Mouse (Mus musculus): ENCODE results near the gene Rpl23. TPM values are rescaled to one million over a fixed set of nuclear protein-coding genes. Genes with fewer than 3 reads are reported as not detected.

Rpl23 gene
- polyA plus RNA-seq, 1 experiment from 2014 or later: 632 TPM

DNA sequence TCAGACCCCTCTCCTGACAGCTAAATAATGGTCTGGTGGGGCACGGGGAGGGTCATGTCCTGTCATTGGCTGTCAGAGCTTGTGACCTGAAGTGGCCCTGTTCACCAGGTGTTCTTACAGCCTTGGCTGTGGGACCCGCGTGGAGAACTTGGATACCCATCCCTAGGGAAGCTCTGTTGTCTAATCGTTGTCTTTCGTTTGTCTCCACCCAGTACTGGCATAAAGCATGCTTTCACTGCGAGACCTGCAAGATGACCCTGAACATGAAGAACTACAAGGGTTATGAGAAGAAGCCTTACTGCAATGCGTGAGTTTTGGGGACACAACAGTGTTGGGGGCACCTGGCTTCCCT is 24.4 kb upstream of the Rpl23 start:
- Histone ChIP-seq H3K4me2 (peak overlapping the region; percentile 62), H3K4me1 (peaks cover 87% of the 10 kb centered on the region), H3K36me3 (peaks cover 36% of the 10 kb centered on the region), H3K9me3 (no peaks in the 10 kb centered on the region), H3K9ac (no peak overlapping the region), H3K27me3 (no peaks in the 10 kb centered on the region), H3K4me3 (no peak overlapping the region), H3K27ac (0 out of 2 replicates have a peak overlapping the region, but pooled peaks have one; percentile 93)
- WGBS: 68% methylated on average over 7 of the region's 7 CpGs
- no peak for ATAC-seq (ENCODE audit: insufficient number of reproducible peaks, insufficient read depth, low FRiP score, low TSS enrichment, low read depth)

DNA sequence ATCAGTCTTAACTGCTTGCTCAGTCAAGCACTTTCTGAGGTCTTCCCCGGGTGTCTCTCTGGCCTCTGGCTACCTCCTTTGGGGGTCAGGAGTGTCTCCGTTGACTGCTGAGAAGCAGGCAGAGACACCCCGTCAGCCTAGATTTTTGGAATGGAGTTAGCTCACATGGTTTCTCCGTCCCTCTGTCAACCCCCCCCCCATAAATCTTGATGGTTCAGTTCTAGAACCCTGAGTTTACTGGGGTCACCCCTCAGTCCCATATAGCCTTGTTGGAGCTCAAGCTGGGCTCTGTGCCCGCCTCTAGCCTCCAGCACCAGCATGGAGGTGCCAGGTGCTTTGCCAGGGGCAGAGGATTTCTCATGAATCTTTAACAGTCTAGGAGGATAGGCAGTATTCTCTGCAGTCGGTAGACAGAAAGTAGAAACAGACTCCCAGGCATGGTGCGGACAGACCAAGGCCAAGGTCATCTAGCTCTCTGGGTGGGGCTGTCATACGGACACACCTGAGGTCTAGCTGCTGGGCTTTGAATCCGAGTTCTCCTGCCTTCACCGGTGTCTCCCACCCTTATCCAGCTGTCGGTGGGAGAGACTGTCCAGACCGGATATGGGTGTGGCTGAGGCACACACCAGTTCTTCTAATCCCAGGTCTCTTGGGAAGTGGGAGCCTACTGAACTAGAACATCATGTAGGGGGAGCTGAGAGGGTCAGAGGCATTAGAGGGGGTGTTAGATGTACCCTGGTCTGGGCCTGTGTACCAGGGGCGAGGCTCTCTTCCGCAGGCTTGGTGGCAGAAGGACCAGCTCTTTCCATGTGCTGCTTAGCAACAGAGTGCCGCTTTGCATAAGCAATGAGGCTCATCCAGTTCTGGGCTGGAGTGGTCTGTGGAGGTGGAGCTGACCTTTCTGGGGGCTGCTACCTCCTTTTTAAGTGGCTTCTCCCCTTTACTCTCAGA is 23.7 kb upstream of the Rpl23 start:
- Histone ChIP-seq H3K4me3 (peak overlapping the region; percentile 33), H3K36me3 (peaks cover 36% of the 10 kb centered on the region), H3K27ac (peak overlapping the region; percentile 93), H3K9ac (peak overlapping the region; percentile 51; the same call in 1 of the 2 replicates), H3K4me1 (peaks cover 87% of the 10 kb centered on the region), H3K9me3 (no peaks in the 10 kb centered on the region), H3K4me2 (peak overlapping the region; percentile 62), H3K27me3 (no peaks in the 10 kb centered on the region)
- no peak for ATAC-seq (ENCODE audit: insufficient number of reproducible peaks, insufficient read depth, low FRiP score, low TSS enrichment, low read depth)
- WGBS: 38% methylated on average over 15 of the region's 15 CpGs

DNA sequence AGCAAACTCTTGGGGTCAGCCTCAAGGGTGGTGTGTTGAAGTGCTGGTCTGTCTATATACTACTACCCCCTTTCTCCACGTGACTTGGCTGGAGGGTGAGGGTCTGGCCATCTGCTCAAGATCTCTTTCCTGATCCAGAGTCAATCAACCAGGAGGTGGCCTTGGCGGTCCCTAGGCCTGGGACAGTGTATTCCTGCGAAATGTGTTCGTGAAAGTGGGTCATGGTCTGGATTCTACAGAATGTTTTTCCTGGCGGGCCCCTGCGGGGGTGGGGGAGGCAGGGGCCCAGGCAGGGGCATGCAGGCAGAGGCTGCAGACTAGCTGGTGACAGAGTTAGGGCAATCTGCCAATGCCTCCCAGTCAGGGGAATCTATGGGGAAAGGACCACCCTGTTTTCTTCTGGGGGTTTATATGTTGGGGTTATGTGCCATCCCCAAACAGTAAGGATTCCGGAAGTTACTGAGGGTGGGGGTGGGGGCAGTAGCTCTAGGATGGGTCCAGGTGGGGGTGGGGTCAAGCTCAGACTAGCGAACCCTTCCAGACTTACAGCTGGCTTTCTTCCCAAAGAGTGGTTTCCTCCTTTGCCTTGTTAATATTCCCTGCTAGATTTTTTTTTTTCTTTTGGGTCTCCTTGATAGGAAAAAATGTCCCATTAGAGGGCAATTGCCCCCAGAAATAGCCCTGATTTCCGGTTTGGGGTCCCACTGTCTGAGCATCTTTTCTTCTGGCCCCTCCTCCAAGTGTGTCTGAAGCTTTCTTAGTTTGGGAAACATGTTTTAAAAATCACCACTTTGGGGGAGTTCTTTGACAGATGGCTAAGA is 22.8 kb upstream of the Rpl23 start:
- Histone ChIP-seq H3K27ac (peak overlapping the region; percentile 93), H3K4me3 (peak overlapping the region; percentile 33), H3K4me1 (peaks cover 81% of the 10 kb centered on the region), H3K27me3 (no peaks in the 10 kb centered on the region), H3K9ac (peak overlapping the region; percentile 52), H3K36me3 (peaks cover 36% of the 10 kb centered on the region), H3K4me2 (peak overlapping the region; percentile 62), H3K9me3 (no peaks in the 10 kb centered on the region)
- ATAC-seq (ENCODE audit: insufficient number of reproducible peaks, insufficient read depth, low FRiP score, low TSS enrichment, low read depth): peak; percentile 52; the same call in 1 of the 2 replicates
- WGBS: 5% methylated on average over 9 of the region's 9 CpGs

DNA sequence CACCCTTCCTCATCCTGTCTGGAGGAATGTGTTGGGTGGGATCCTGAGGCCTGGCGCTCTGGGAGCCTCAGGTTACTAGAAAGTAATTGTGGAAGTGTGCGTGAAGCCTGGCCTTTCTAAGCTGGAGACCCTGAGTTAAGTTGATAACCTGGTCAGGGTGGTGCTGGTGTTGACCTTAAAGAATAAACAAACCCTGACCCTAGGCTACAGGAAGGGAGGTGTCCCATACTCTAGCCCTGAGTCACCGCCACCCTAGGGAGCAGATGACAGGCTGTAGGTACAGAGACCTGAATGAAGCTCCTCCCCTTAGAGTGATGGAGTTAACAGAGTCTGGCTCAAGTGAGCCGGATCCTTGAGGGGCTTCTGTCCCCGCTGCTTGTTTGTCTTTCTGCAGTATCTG is 21.6 kb upstream of the Rpl23 start:
- Histone ChIP-seq H3K36me3 (peaks cover 26% of the 10 kb centered on the region), H3K4me1 (peaks cover 69% of the 10 kb centered on the region), H3K9ac (no peak overlapping the region), H3K27me3 (no peaks in the 10 kb centered on the region), H3K4me2 (peak overlapping the region; percentile 62; the same call in 1 of the 2 replicates), H3K4me3 (no peak overlapping the region), H3K9me3 (no peaks in the 10 kb centered on the region), H3K27ac (peak overlapping the region; percentile 93)
- WGBS: 69% methylated on average over 5 of the region's 5 CpGs
- ATAC-seq (ENCODE audit: insufficient number of reproducible peaks, insufficient read depth, low FRiP score, low TSS enrichment, low read depth): no peak

DNA sequence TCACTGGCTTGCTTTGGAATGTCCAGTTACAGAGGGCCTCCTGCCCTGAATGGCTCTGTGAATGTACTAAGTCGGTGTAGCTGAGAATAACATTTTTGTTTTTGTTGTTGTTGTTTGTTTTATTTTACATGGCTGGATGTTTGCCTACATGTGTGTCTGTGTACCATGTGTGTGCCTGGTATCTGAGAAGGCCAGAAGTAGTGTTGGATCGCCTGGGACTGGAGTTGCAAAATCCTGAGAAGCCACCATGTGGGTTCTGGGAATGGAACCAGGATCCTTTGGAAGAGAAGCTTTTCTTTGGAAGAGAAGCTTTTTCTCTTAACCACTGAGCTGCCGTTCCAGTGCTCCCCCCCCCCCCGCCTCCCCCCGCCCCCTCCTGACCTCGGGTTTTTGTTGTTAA is 20.3 kb upstream of the Rpl23 start:
- peak overlapping the region; percentile 96; the same call in 1 of the 2 replicates for H3K4me3 ChIP-seq
- peaks cover 61% of the 10 kb centered on the region for H3K4me1 ChIP-seq
- peak overlapping the region; percentile 93; the same call in 1 of the 2 replicates for H3K9ac ChIP-seq
- no peak for ATAC-seq (ENCODE audit: insufficient number of reproducible peaks, insufficient read depth, low FRiP score, low TSS enrichment, low read depth)
- H3K27me3 ChIP-seq: no peaks in the 10 kb centered on the region
- WGBS: 39% methylated on average over 6 of the region's 6 CpGs
- H3K4me2 ChIP-seq: peak overlapping the region; percentile 83
- H3K36me3 ChIP-seq: peaks cover 14% of the 10 kb centered on the region
- no peak overlapping the region for H3K27ac ChIP-seq
- H3K9me3 ChIP-seq: no peaks in the 10 kb centered on the region

DNA sequence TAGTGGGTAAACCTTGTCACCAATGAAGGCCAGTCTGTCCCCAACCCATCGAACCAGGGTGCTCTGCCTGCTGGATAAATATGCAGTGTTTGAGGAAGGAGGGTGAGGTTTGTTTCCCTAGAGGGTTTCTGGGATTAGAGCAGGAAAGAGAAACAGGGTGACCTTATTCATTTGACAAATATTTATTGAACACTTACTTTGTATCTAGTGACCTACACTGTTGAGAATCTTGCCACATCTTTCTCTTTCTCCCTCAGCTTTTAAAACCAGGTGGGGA is 19.9 kb upstream of the Rpl23 start:
- WGBS: 42% methylated on average over 1 of the region's 1 CpGs
- Histone ChIP-seq H3K9me3 (no peaks in the 10 kb centered on the region), H3K4me2 (peak overlapping the region; percentile 83), H3K27ac (peak overlapping the region; percentile 98), H3K36me3 (peaks cover 10% of the 10 kb centered on the region), H3K4me3 (peak overlapping the region; percentile 96), H3K4me1 (peaks cover 59% of the 10 kb centered on the region), H3K9ac (peak overlapping the region; percentile 93), H3K27me3 (no peaks in the 10 kb centered on the region)
- ATAC-seq (ENCODE audit: insufficient number of reproducible peaks, insufficient read depth, low FRiP score, low TSS enrichment, low read depth): no peak

DNA sequence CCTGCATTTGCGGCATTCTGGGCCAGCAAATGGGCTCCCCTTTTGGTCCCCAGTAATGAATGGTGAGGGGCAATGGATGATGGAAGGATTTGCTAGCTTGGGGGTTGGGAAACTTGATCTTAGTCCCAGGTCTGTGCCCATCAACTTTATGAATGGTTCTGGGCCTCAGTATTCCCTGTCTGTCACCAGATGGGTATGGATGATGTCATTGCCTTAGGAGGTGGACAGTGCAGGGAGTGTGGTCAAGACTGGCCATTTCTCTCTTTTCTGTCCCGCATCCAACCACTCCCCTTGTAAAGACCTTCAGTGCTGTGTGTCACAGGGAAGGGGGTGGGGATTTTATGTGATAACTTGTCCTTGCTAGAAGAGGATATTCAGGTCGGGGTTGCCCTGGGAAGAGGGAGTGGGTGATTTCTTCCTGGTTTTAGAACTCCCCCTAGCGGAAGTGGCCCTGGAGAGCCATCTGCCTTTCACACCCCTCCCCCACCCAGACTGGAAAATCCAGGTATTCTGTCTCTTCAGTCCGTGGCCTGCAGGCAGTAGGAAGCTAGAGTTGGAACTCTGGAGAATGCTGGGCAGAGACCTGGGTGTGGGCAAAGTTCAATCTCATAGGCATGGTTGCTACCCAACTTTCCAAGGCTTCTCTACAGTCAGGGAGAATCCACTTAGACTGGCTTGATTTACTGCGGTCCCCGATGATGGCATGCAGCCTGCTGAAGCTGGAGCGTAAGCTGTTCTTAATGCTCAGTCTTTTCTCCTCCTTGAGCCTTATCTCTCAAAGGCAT is 19.4 kb upstream of the Rpl23 start:
- H3K4me2 ChIP-seq: peak overlapping the region; percentile 83
- peak overlapping the region; percentile 96 for H3K4me3 ChIP-seq
- 33% methylated on average over 8 of the region's 8 CpGs for WGBS
- peaks cover 5% of the 10 kb centered on the region; the same call in 1 of the 2 replicates for H3K36me3 ChIP-seq
- H3K27ac ChIP-seq: peak overlapping the region; percentile 98
- H3K4me1 ChIP-seq: peaks cover 54% of the 10 kb centered on the region
- ATAC-seq (ENCODE audit: insufficient number of reproducible peaks, insufficient read depth, low FRiP score, low TSS enrichment, low read depth): no peak
- no peaks in the 10 kb centered on the region for H3K9me3 ChIP-seq
- H3K9ac ChIP-seq: peak overlapping the region; percentile 93
- no peaks in the 10 kb centered on the region for H3K27me3 ChIP-seq

DNA sequence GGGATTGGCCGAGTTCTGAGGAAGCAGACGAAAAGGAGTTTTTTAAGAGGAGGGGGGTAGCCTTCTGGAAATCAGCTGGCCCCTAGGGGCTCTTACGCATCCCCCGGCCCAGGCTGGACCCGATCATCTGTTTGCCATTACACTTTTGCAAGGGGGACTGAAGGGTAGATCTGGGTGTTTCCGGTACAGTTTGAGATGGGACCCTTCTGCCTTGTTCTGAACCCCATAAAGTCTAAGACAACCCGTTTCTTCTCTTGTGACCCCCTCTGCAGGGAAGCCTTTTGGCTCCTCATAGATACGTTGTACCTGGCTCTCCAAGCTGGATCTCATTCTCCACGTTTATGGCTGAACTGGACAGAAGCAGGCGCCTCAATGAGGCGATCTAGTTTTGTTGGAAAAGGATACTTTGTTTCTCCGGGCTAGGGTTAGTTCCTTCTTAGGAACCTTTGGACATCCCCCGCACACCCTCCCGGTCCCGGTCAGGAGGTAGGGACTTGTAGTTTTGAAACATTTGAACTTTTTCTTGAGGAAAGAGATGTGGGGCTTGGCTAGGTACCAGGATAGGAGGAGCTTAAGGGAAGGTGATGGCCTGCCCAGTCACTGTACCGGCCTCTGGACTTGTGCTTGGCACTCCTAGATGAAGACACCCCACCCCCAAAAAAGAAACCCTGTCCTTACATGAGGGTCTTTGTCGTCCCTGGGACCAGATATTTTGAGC is 18.6 kb upstream of the Rpl23 start:
- Histone ChIP-seq H3K4me2 (peak overlapping the region; percentile 83), H3K27me3 (no peaks in the 10 kb centered on the region), H3K9ac (peak overlapping the region; percentile 93), H3K36me3 (no peaks in the 10 kb centered on the region), H3K4me1 (peaks cover 47% of the 10 kb centered on the region), H3K27ac (peak overlapping the region; percentile 98), H3K9me3 (no peaks in the 10 kb centered on the region), H3K4me3 (peak overlapping the region; percentile 96)
- 2% methylated on average over 17 of the region's 17 CpGs for WGBS
- ATAC-seq (ENCODE audit: insufficient number of reproducible peaks, insufficient read depth, low FRiP score, low TSS enrichment, low read depth): no peak

DNA sequence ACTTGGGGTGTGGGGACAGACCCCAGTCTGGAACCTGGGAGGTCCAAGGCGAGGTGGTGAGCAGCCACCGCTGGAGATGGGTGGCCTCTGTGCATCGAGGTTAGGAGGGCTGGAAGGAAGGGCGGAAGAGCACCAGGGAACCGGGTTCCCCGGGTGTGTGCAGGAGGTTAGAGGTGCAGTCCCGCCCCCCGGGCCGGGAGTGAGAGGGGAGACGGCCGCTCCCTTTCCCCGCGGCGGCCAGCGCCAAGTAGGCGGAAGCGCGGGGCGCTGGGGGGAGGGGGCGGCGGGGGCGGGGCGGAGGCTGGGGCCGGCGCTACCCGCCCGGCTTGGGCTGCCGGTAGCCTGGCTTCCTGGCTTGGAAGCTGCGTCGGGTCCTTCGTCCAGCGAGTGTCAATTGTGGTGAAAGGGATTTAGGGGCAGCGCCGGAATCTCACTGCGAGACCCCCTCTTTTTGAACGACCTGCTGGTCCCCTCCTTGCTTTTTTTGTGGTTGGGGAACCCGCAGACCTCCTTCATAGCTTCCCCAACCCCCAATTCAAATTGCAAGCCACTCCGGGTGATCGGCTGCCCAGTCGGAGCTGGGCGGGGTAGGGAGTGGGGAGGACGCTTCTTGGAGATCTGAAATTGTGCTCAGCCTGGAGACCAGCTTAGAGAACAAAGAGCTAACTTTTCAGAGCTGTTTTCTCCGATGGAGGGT is 17.9 kb upstream of the Rpl23 start:
- Histone ChIP-seq H3K27ac (peak overlapping the region; percentile 98), H3K4me1 (peaks cover 40% of the 10 kb centered on the region), H3K4me3 (peak overlapping the region; percentile 96), H3K4me2 (peak overlapping the region; percentile 83), H3K9me3 (no peaks in the 10 kb centered on the region), H3K27me3 (no peaks in the 10 kb centered on the region), H3K9ac (peak overlapping the region; percentile 93), H3K36me3 (no peaks in the 10 kb centered on the region)
- ATAC-seq (ENCODE audit: insufficient number of reproducible peaks, insufficient read depth, low FRiP score, low TSS enrichment, low read depth): peak; percentile 45
- 2% methylated on average over 29 of the region's 43 CpGs for WGBS
